In the genomic region with DNA sequence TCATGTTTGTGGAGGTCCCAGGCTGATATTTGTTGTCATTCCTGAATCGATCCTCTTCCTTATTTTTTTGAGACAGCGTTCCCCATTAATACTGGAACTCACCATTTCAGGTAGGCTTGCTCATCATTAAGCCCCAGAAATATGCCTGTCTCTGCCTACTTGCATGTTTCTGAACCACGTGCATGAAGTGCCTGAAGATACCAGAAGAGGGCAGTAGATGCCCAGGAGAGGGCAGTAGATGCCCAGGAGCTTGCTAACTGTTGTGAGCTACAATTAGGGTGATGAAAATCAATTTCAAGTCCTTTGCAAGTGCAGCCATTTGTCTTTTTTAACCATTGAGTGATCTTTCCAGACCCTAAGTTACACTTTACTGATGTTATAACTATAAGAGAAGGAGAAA, we compare ENCODE assay signal across 9 mouse cellular contexts.
A peak's percentile ranks its signal among the peaks of the same experiment; 100 is the strongest.
DNase-seq lines count a peak whose midpoint lies in the region; ATAC-seq and TF ChIP-seq lines count a peak whose summit lies in the region.
"Had no signal": no experiment of that assay in that cellular context is flagged by ENCODE, and none has a peak within 500 bp of the region (broad histone marks: within the 10 kb centered on the region; RNA-seq: fewer than 3 reads in every experiment).

No protein-coding gene starts in this region.

- no peak overlapping the region for H3K27ac ChIP-seq in kidney, embryonic 15.5 days
- no peak overlapping the region for H3K27ac ChIP-seq in ES-Bruce4 (ENCODE audit: insufficient read depth, low read length)
- H3K27ac ChIP-seq: hindbrain, embryonic 14.5 days; limb, embryonic 13.5 days had no signal

- no peak overlapping the region for H3K4me2 ChIP-seq in kidney, embryonic 15.5 days
- H3K4me2 ChIP-seq: hindbrain, embryonic 14.5 days; limb, embryonic 13.5 days had no signal

- no peak for ATAC-seq in kidney, embryonic 15.5 days (replicated peaks; ENCODE audit: low FRiP score)
- ATAC-seq in megakaryocyte progenitor cell, adult 5-6 weeks (replicated peaks; ENCODE audit: poor library complexity) = no peak

- H3K9ac ChIP-seq in kidney, embryonic 15.5 days = no peak overlapping the region
- H3K9ac ChIP-seq in ES-Bruce4 (ENCODE audit: low read depth, poor library complexity, severe bottlenecking) = no peak overlapping the region
- H3K9ac ChIP-seq: hindbrain, embryonic 14.5 days; limb, embryonic 13.5 days had no signal

- peak; percentile 68 for TF ChIP-seq CTCF in ES-Bruce4 (IDR thresholded peaks at IDR 0.05; ENCODE audit: low read depth, low read length)

- no peaks in the 10 kb centered on the region for H3K36me3 ChIP-seq in kidney, embryonic 15.5 days
- H3K36me3 ChIP-seq in ES-Bruce4 (ENCODE audit: control insufficient read depth, insufficient read depth, low read length, poor library complexity, severe bottlenecking) = no peaks in the 10 kb centered on the region
- H3K36me3 ChIP-seq: limb, embryonic 13.5 days had no signal

- no peaks in the 10 kb centered on the region for H3K9me3 ChIP-seq in kidney, embryonic 15.5 days (replicated peaks)
- no peaks in the 10 kb centered on the region for H3K9me3 ChIP-seq in ES-Bruce4 (replicated peaks; ENCODE audit: control insufficient read depth, insufficient read depth, low read length, poor library complexity, severe bottlenecking)
- H3K9me3 ChIP-seq: limb, embryonic 13.5 days had no signal

- peak; percentile 3 for DNase-seq in kidney, adult 11 months
- peak; percentile 64 for DNase-seq in 416B (ENCODE audit: low read depth)
- peak; percentile 9 for DNase-seq in embryo, embryonic 9.5 days (ENCODE audit: extremely low spot score)
- DNase-seq in gastrocnemius, postnatal 25 days = no peak

- 71% methylated on average over 3 of the region's 3 CpGs for WGBS in kidney, embryonic 15.5 days

- TF ChIP-seq EP300 in ES-Bruce4 (IDR thresholded peaks at IDR 0.05; ENCODE audit: insufficient read depth, low read depth, low read length) = no peak

- no peaks in the 10 kb centered on the region for H3K27me3 ChIP-seq in kidney, embryonic 15.5 days
- H3K27me3 ChIP-seq in ES-Bruce4 (ENCODE audit: control insufficient read depth, insufficient read depth, low read length, poor library complexity, severe bottlenecking) = no peaks in the 10 kb centered on the region
- H3K27me3 ChIP-seq: limb, embryonic 13.5 days had no signal

- no peaks in the 10 kb centered on the region for H3K4me1 ChIP-seq in kidney, embryonic 15.5 days
- H3K4me1 ChIP-seq in ES-Bruce4 (ENCODE audit: control insufficient read depth, insufficient read depth, low read length) = no peaks in the 10 kb centered on the region
- H3K4me1 ChIP-seq: limb, embryonic 13.5 days had no signal

- no peak overlapping the region for H3K4me3 ChIP-seq in kidney, embryonic 15.5 days (replicated peaks)
- H3K4me3 ChIP-seq in ES-Bruce4 (ENCODE audit: low read depth, low read length) = no peak overlapping the region
- H3K4me3 ChIP-seq: limb, embryonic 13.5 days had no signal

- no peak for TF ChIP-seq POLR2A in ES-Bruce4 (IDR thresholded peaks at IDR 0.05; ENCODE audit: insufficient read depth, low read length)
